Mouse (Mus musculus) liver, embryonic 11.5 days (tissue): ENCODE measurements around the gene Rpl7l1. TPM values are rescaled to one million over a fixed set of nuclear protein-coding genes. Genes with fewer than 3 reads are reported as not detected.
"Not testable (repeated sequence)": the region's sequence is repeated elsewhere in the genome, so short reads cannot be mapped to it uniquely, and the experiment has no call there.

Experiments
- ATAC-seq: fragments of 200-750 bp; cut with Nextera tagmentation; replicated peaks from 2 replicates; pipeline ENCODE4 v1.8.0; 2017; ENCODE audit warnings: moderate number of reproducible peaks, mild to moderate bottlenecking, moderate TSS enrichment, moderate library complexity; ENCODE audit not compliant: low FRiP score
- DNase-seq: peaks from one replicate; pipeline ENCODE4 v3.0.0-alpha.2; 2017; ENCODE audit warnings: low spot score
- H3K27ac ChIP-seq: fragments of 300-500 bp; sonication (generic); 2 replicates; pipeline ENCODE4 v1.5.1; 2014; ENCODE audit warnings: mild to moderate bottlenecking, low read depth, low read length, control low read depth
- H3K27me3 ChIP-seq: fragments of 300-500 bp; sonication (generic); replicated peaks from 2 replicates; pipeline ENCODE4 v1.6.1; 2014; ENCODE audit warnings: low read length, mixed read lengths; ENCODE audit not compliant: control insufficient read depth, insufficient read depth
- H3K36me3 ChIP-seq: fragments of 300-500 bp; sonication (generic); 2 replicates; pipeline ENCODE4 v1.6.1; 2014; ENCODE audit warnings: mild to moderate bottlenecking, low read length, moderate library complexity, mixed read lengths; ENCODE audit not compliant: control insufficient read depth, insufficient read depth
- H3K4me1 ChIP-seq: fragments of 300-500 bp; sonication (generic); replicated peaks from 2 replicates; pipeline ENCODE4 v1.6.1; 2014; ENCODE audit warnings: low read length, mixed read lengths; ENCODE audit not compliant: control insufficient read depth, insufficient read depth
- H3K4me2 ChIP-seq: fragments of 300-500 bp; sonication (generic); 2 replicates; pipeline ENCODE4 v1.6.1; 2014; ENCODE audit warnings: mild to moderate bottlenecking, control low read depth, moderate library complexity
- H3K4me3 ChIP-seq: fragments of 300-500 bp; sonication (generic); 2 replicates; pipeline ENCODE4 v1.5.1; 2014; ENCODE audit warnings: low read depth, low read length, control low read depth
- H3K9ac ChIP-seq: fragments of 300-500 bp; sonication (generic); 2 replicates; pipeline ENCODE4 v1.6.1; 2014; ENCODE audit warnings: low read depth, low read length, control low read depth
- H3K9me3 ChIP-seq: fragments of 300-500 bp; sonication (generic); 2 replicates; pipeline ENCODE4 v1.6.1; 2016; ENCODE audit warnings: low read length, inconsistent platforms, mixed read lengths; ENCODE audit not compliant: control insufficient read depth
- WGBS: fragments of 180-500 bp; shearing (Covaris S2); extraction: QIAGEN DNeasy Blood & Tissue Kit; methylation state at CpG from one replicate; pipeline ENCODE4 v1.1.7; 2014; 5-methylcytosine and 5-hydroxymethylcytosine counted together
- polyA plus RNA-seq: library from polyadenylated mRNA; unstranded; fragments of >200 nt; fragmentation: Nextera tagmentation; extraction: Ambion mirVana; gene quantifications from 2 replicates; pipeline ENCODE4 v1.2.1, GENCODE M21; 2014

The Rpl7l1 gene
- polyA plus RNA-seq, 1 experiment from 2014 or later = 195 TPM

GRCm38 (mm10) chr17:46792963-46793362 lies 10.5 kb upstream of the Rpl7l1 start:
- no peak overlapping the region for H3K4me2 ChIP-seq
- no peak overlapping the region for H3K9ac ChIP-seq
- no peaks in the 10 kb centered on the region for H3K36me3 ChIP-seq
- DNase-seq (no peak), ATAC-seq (no peak)
- no peaks in the 10 kb centered on the region for H3K4me1 ChIP-seq
- H3K4me3 ChIP-seq = no peak overlapping the region
- 82% methylated on average over 2 of the region's 2 CpGs for WGBS
- no peaks in the 10 kb centered on the region for H3K27me3 ChIP-seq
- no peak overlapping the region for H3K27ac ChIP-seq
- H3K9me3 ChIP-seq = no peaks in the 10 kb centered on the region

GRCm38 (mm10) chr17:46787974-46788373 lies 5.5 kb upstream of the Rpl7l1 start:
- not testable (repeated sequence) for H3K9ac ChIP-seq, H3K4me2 ChIP-seq, H3K4me1 ChIP-seq, H3K27ac ChIP-seq, H3K4me3 ChIP-seq, DNase-seq, H3K36me3 ChIP-seq, ATAC-seq, H3K27me3 ChIP-seq, H3K9me3 ChIP-seq
- WGBS = 67% methylated on average over 2 of the region's 2 CpGs

GRCm38 (mm10) chr17:46786952-46787351 lies 4.5 kb upstream of the Rpl7l1 start:
- Histone ChIP-seq H3K36me3 (no peaks in the 10 kb centered on the region), H3K9me3 (no peaks in the 10 kb centered on the region), H3K27me3 (no peaks in the 10 kb centered on the region), H3K9ac (no peak overlapping the region), H3K4me3 (no peak overlapping the region), H3K4me2 (no peak overlapping the region), H3K4me1 (peaks cover 7% of the 10 kb centered on the region; the same call in 1 of the 2 replicates), H3K27ac (no peak overlapping the region)
- 70% methylated on average over 5 of the region's 5 CpGs for WGBS
- ATAC-seq (peak; percentile 40; the same call in 1 of the 2 replicates), DNase-seq (no peak)

GRCm38 (mm10) chr17:46783222-46783565 lies 722 bp upstream of the Rpl7l1 start:
- H3K9ac ChIP-seq = no peak overlapping the region
- H3K27me3 ChIP-seq = no peaks in the 10 kb centered on the region
- no peaks in the 10 kb centered on the region for H3K9me3 ChIP-seq
- DNase-seq (no peak), ATAC-seq (no peak)
- peaks cover 21% of the 10 kb centered on the region for H3K36me3 ChIP-seq
- peak overlapping the region; percentile 81 for H3K4me2 ChIP-seq
- 73% methylated on average over 2 of the region's 2 CpGs for WGBS
- H3K4me1 ChIP-seq = peaks cover 7% of the 10 kb centered on the region; the same call in 1 of the 2 replicates
- H3K4me3 ChIP-seq = peak overlapping the region; percentile 83
- peak overlapping the region; percentile 44; the same call in 1 of the 2 replicates for H3K27ac ChIP-seq

- Histone ChIP-seq H3K36me3 (peaks cover 32% of the 10 kb centered on the region), H3K27ac (peak overlapping the region; percentile 81), H3K4me2 (peak overlapping the region; percentile 81), H3K9me3 (no peaks in the 10 kb centered on the region), H3K4me1 (peaks cover 4% of the 10 kb centered on the region; the same call in 1 of the 2 replicates), H3K4me3 (peak overlapping the region; percentile 83), H3K27me3 (no peaks in the 10 kb centered on the region), H3K9ac (peak overlapping the region; percentile 84)
- DNase-seq (no peak), ATAC-seq (no peak)
- 2% methylated on average over 11 of the region's 11 CpGs for WGBS
Measured at GRCm38 (mm10) chr17:46781876-46782275, 596 bp downstream of the Rpl7l1 start.

- 92% methylated on average over 3 of the region's 3 CpGs for WGBS
- ATAC-seq (no peak), DNase-seq (no peak)
- Histone ChIP-seq H3K36me3 (peaks cover 48% of the 10 kb centered on the region), H3K9me3 (no peaks in the 10 kb centered on the region), H3K27ac (no peak overlapping the region), H3K4me2 (no peak overlapping the region), H3K27me3 (no peaks in the 10 kb centered on the region), H3K9ac (no peak overlapping the region), H3K4me1 (peaks cover 10% of the 10 kb centered on the region), H3K4me3 (no peak overlapping the region)
Measured at GRCm38 (mm10) chr17:46776087-46776486, 6.4 kb downstream of the Rpl7l1 start.

- 87% methylated on average over 9 of the region's 9 CpGs for WGBS
- no peak for DNase-seq
Measured at GRCm38 (mm10) chr17:46775070-46775469, 7.4 kb downstream of the Rpl7l1 start.

GRCm38 (mm10) chr17:46774131-46774472 lies 8.4 kb downstream of the Rpl7l1 start:
- Histone ChIP-seq H3K9ac (peak overlapping the region; percentile 46), H3K27me3 (no peaks in the 10 kb centered on the region), H3K36me3 (peaks cover 36% of the 10 kb centered on the region), H3K4me3 (peak overlapping the region; percentile 96; the same call in 1 of the 2 replicates), H3K9me3 (no peaks in the 10 kb centered on the region), H3K4me2 (peak overlapping the region; percentile 75), H3K4me1 (peaks cover 10% of the 10 kb centered on the region), H3K27ac (peak overlapping the region; percentile 90)
- WGBS = 44% methylated on average over 2 of the region's 2 CpGs
- DNase-seq (no peak), ATAC-seq (no peak)

More at GRCm38 (mm10) chr17:46775070-46775469, 7.4 kb downstream of the Rpl7l1 start:
- ATAC-seq = no peak
- Histone ChIP-seq H3K36me3 (peaks cover 43% of the 10 kb centered on the region), H3K4me3 (no peak overlapping the region), H3K4me2 (no peak overlapping the region), H3K27me3 (no peaks in the 10 kb centered on the region), H3K9ac (no peak overlapping the region), H3K9me3 (no peaks in the 10 kb centered on the region), H3K27ac (no peak overlapping the region), H3K4me1 (peaks cover 10% of the 10 kb centered on the region)

- H3K4me3 ChIP-seq = peak overlapping the region; percentile 96
- H3K36me3 ChIP-seq = peaks cover 30% of the 10 kb centered on the region
- H3K27ac ChIP-seq = peak overlapping the region; percentile 90
- peak; percentile 58 for DNase-seq
- no peaks in the 10 kb centered on the region for H3K9me3 ChIP-seq
- H3K4me2 ChIP-seq = peak overlapping the region; percentile 75
- peaks cover 10% of the 10 kb centered on the region for H3K4me1 ChIP-seq
- H3K9ac ChIP-seq = peak overlapping the region; percentile 96
- no peaks in the 10 kb centered on the region for H3K27me3 ChIP-seq
- ATAC-seq = peak; percentile 32
- WGBS = 9% methylated on average over 19 of the region's 20 CpGs
Measured at GRCm38 (mm10) chr17:46773278-46774130, 9.0 kb downstream of the Rpl7l1 start.
